Mouse (Mus musculus) hindbrain, embryonic 16.5 days (tissue): Measurements from ENCODE around the gene Hcrt. TPM values are rescaled to one million over a fixed set of nuclear protein-coding genes. Genes with fewer than 3 reads are reported as not detected.
"Not testable (repeated sequence)": the region's sequence is repeated elsewhere in the genome, so short reads cannot be mapped to it uniquely, and the experiment has no call there.

Experiments used
- ATAC-seq: fragments of 200-750 bp; cut with Nextera tagmentation; 2 replicates; pipeline ENCODE4 v1.8.0; 2017; ENCODE audit warnings: moderate TSS enrichment, moderate library complexity
- H3K27ac ChIP-seq: fragments of 300-500 bp; sonication (generic); 2 replicates; pipeline ENCODE4 v1.5.1; 2014; ENCODE audit warnings: low read depth, mild to moderate bottlenecking, control low read depth, low read length, moderate library complexity
- H3K27me3 ChIP-seq: fragments of 300-500 bp; sonication (generic); replicated peaks from 2 replicates; pipeline ENCODE4 v1.6.1; 2014; ENCODE audit warnings: low read length; ENCODE audit not compliant: control insufficient read depth, insufficient read depth
- H3K36me3 ChIP-seq: fragments of 300-500 bp; sonication (generic); 2 replicates; pipeline ENCODE4 v1.6.1; 2014; ENCODE audit warnings: mild to moderate bottlenecking, low read length, moderate library complexity, mixed read lengths; ENCODE audit not compliant: control insufficient read depth, insufficient read depth
- H3K4me1 ChIP-seq: fragments of 300-500 bp; sonication (generic); 2 replicates; pipeline ENCODE4 v1.6.1; 2014; ENCODE audit warnings: low read depth, low read length; ENCODE audit not compliant: control insufficient read depth, insufficient read depth
- H3K4me2 ChIP-seq: fragments of 300-500 bp; sonication (generic); 2 replicates; pipeline ENCODE4 v1.6.1; 2014; ENCODE audit warnings: mild to moderate bottlenecking, low read length, control low read depth, moderate library complexity
- H3K4me3 ChIP-seq: fragments of 300-500 bp; sonication (generic); 2 replicates; pipeline ENCODE4 v1.5.1; 2014; ENCODE audit warnings: mild to moderate bottlenecking, low read length, control low read depth, moderate library complexity
- H3K9ac ChIP-seq: fragments of 300-500 bp; sonication (generic); 2 replicates; pipeline ENCODE4 v1.6.1; 2014; ENCODE audit warnings: low read depth, mild to moderate bottlenecking, control low read depth, low read length, moderate library complexity
- H3K9me3 ChIP-seq: fragments of 300-500 bp; sonication (generic); 2 replicates; pipeline ENCODE4 v1.6.1; 2014; ENCODE audit warnings: mild to moderate bottlenecking, low read length, moderate library complexity; ENCODE audit not compliant: control insufficient read depth
- WGBS: fragments of 180-500 bp; shearing (Covaris S2); extraction: QIAGEN DNeasy Blood & Tissue Kit; methylation state at CpG from one replicate; pipeline ENCODE4 v1.1.7; 2014; 5-methylcytosine and 5-hydroxymethylcytosine counted together
- polyA plus RNA-seq: library from polyadenylated mRNA; unstranded; fragments of >200 nt; fragmentation: Nextera tagmentation; extraction: Ambion mirVana; gene quantifications from 2 replicates; pipeline ENCODE4 v1.2.1, GENCODE M21; 2015

Hcrt gene
- polyA plus RNA-seq, 1 experiment from 2014 or later, result 0.48 TPM

- no peak for ATAC-seq
- peaks cover 11% of the 10 kb centered on the region; the same call in 1 of the 2 replicates for H3K36me3 ChIP-seq
- 75% methylated on average over 2 of the region's 2 CpGs for WGBS
- H3K4me3 ChIP-seq, result no peak overlapping the region
- no peaks in the 10 kb centered on the region for H3K9me3 ChIP-seq
- H3K9ac ChIP-seq, result no peak overlapping the region
- no peak overlapping the region for H3K27ac ChIP-seq
- H3K4me1 ChIP-seq, result no peaks in the 10 kb centered on the region
- H3K27me3 ChIP-seq, result no peaks in the 10 kb centered on the region
- no peak overlapping the region for H3K4me2 ChIP-seq
Measured at GRCm38 (mm10) chr11:100791457-100792049, 28.8 kb upstream of the Hcrt start.

GRCm38 (mm10) chr11:100790644-100791043, 27.9 kb upstream of the Hcrt start:
- H3K4me1 ChIP-seq, ATAC-seq: not testable (repeated sequence)
- peaks cover 11% of the 10 kb centered on the region; the same call in 1 of the 2 replicates for H3K36me3 ChIP-seq

GRCm38 (mm10) chr11:100789702-100790101, 27.0 kb upstream of the Hcrt start:
- no peaks in the 10 kb centered on the region for H3K4me1 ChIP-seq
- H3K9ac ChIP-seq, result no peak overlapping the region
- H3K36me3 ChIP-seq, result peaks cover 11% of the 10 kb centered on the region; the same call in 1 of the 2 replicates
- WGBS, result 79% methylated on average over 3 of the region's 3 CpGs
- H3K27me3 ChIP-seq, result no peaks in the 10 kb centered on the region
- H3K9me3 ChIP-seq, result no peaks in the 10 kb centered on the region
- no peak overlapping the region for H3K4me2 ChIP-seq
- H3K4me3 ChIP-seq, result no peak overlapping the region
- no peak for ATAC-seq
- no peak overlapping the region for H3K27ac ChIP-seq

More at GRCm38 (mm10) chr11:100790644-100791043, 27.9 kb upstream of the Hcrt start:
- not testable (repeated sequence) for H3K9me3 ChIP-seq, H3K27ac ChIP-seq, H3K9ac ChIP-seq, H3K4me3 ChIP-seq, H3K4me2 ChIP-seq, H3K27me3 ChIP-seq
- 76% methylated on average over 9 of the region's 9 CpGs for WGBS

- Histone ChIP-seq H3K9me3 (no peaks in the 10 kb centered on the region), H3K4me2 (no peak overlapping the region), H3K4me1 (no peaks in the 10 kb centered on the region), H3K27me3 (no peaks in the 10 kb centered on the region), H3K36me3 (peaks cover 24% of the 10 kb centered on the region), H3K4me3 (no peak overlapping the region), H3K27ac (no peak overlapping the region), H3K9ac (no peak overlapping the region)
- ATAC-seq, result no peak
- 87% methylated on average over 2 of the region's 2 CpGs for WGBS
Measured at GRCm38 (mm10) chr11:100785774-100786173, 23.0 kb upstream of the Hcrt start.

- WGBS, result 76% methylated on average over 8 of the region's 8 CpGs
- no peak overlapping the region for H3K9ac ChIP-seq
- peaks cover 31% of the 10 kb centered on the region for H3K36me3 ChIP-seq
Measured at GRCm38 (mm10) chr11:100784286-100784685, 21.6 kb upstream of the Hcrt start.

GRCm38 (mm10) chr11:100782568-100782967, 19.8 kb upstream of the Hcrt start:
- H3K9me3 ChIP-seq, result no peaks in the 10 kb centered on the region
- H3K4me3 ChIP-seq, result no peak overlapping the region
- H3K27ac ChIP-seq, result no peak overlapping the region
- H3K9ac ChIP-seq, result no peak overlapping the region
- H3K36me3 ChIP-seq, result peaks cover 25% of the 10 kb centered on the region
- H3K4me1 ChIP-seq, result no peaks in the 10 kb centered on the region
- 86% methylated on average over 13 of the region's 13 CpGs for WGBS
- H3K4me2 ChIP-seq, result no peak overlapping the region
- H3K27me3 ChIP-seq, result no peaks in the 10 kb centered on the region
- no peak for ATAC-seq

More at GRCm38 (mm10) chr11:100784286-100784685, 21.6 kb upstream of the Hcrt start:
- ATAC-seq, result no peak
- Histone ChIP-seq H3K27me3 (no peaks in the 10 kb centered on the region), H3K4me2 (no peak overlapping the region), H3K4me3 (no peak overlapping the region), H3K4me1 (no peaks in the 10 kb centered on the region), H3K9me3 (no peaks in the 10 kb centered on the region), H3K27ac (no peak overlapping the region)

- Histone ChIP-seq H3K4me2 (no peak overlapping the region), H3K4me1 (no peaks in the 10 kb centered on the region), H3K36me3 (peaks cover 22% of the 10 kb centered on the region), H3K9me3 (no peaks in the 10 kb centered on the region), H3K4me3 (no peak overlapping the region), H3K9ac (no peak overlapping the region), H3K27ac (no peak overlapping the region), H3K27me3 (no peaks in the 10 kb centered on the region)
- no peak for ATAC-seq
- 91% methylated on average over 15 of the region's 15 CpGs for WGBS
Measured at GRCm38 (mm10) chr11:100781763-100782475, 19.2 kb upstream of the Hcrt start.

GRCm38 (mm10) chr11:100780247-100780646, 17.5 kb upstream of the Hcrt start:
- no peaks in the 10 kb centered on the region for H3K27me3 ChIP-seq
- H3K4me1 ChIP-seq, result no peaks in the 10 kb centered on the region
- H3K9ac ChIP-seq, result no peak overlapping the region
- H3K9me3 ChIP-seq, result no peaks in the 10 kb centered on the region
- WGBS, result 78% methylated on average over 8 of the region's 8 CpGs
- H3K27ac ChIP-seq, result no peak overlapping the region
- H3K36me3 ChIP-seq, result peaks cover 21% of the 10 kb centered on the region
- ATAC-seq, result no peak
- no peak overlapping the region for H3K4me2 ChIP-seq
- no peak overlapping the region for H3K4me3 ChIP-seq

GRCm38 (mm10) chr11:100778069-100778468, 15.3 kb upstream of the Hcrt start:
- Histone ChIP-seq H3K27ac (no peak overlapping the region), H3K27me3 (no peaks in the 10 kb centered on the region), H3K4me2 (no peak overlapping the region), H3K9ac (no peak overlapping the region), H3K36me3 (peaks cover 18% of the 10 kb centered on the region), H3K4me1 (no peaks in the 10 kb centered on the region), H3K9me3 (no peaks in the 10 kb centered on the region), H3K4me3 (no peak overlapping the region)
- 84% methylated on average over 3 of the region's 3 CpGs for WGBS
- ATAC-seq, result no peak
